Mouse (Mus musculus) induced T-regulatory cell, adult 2 months (primary cell): ENCODE measurements around the gene Cryl1.

Experiments used
- DNase-seq: peaks from one replicate; pipeline ENCODE4 v3.0.0-alpha.2; 2012; ENCODE audit warnings: low read depth

Gene Cryl1

DNA sequence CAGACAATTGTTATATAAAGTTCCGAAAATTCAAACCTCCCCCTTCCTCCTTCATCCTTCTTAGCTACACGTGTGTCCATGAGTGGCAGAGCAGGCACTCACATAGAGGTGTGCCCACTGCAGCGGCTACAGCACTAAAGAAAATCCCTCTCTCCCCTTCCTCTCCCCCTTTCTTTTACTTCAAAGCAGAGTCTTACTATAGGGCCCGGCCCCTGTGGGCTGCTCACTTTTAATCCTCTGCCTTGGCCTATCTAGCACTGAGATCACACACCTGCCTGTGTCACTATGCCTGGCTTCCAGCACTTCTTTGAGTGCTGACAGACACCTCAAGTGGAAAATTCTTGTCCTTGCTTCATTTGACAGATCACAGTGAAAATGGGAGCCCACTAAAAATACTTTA lies 163.6 kb downstream of the Cryl1 start:
- DNase-seq = no peak

GRCm38 (mm10) chr14:57230264-57231015 lies 167.9 kb downstream of the Cryl1 start:
- DNase-seq = no peak
